Mouse (Mus musculus) hindbrain, embryonic 10.5 days (tissue): ENCODE results near the gene Gm26602. TPM values are rescaled to one million over a fixed set of nuclear protein-coding genes. Genes with fewer than 3 reads are reported as not detected.
"Not testable (repeated sequence)": the region's sequence is repeated elsewhere in the genome, so short reads cannot be mapped to it uniquely, and the experiment has no call there.

Source experiments
- DNase-seq: peaks from one replicate; pipeline ENCODE4 v3.0.0-alpha.2; 2017; ENCODE audit warnings: low spot score
- H3K27ac ChIP-seq: fragments of 300-500 bp; sonication (generic); 2 replicates; pipeline ENCODE4 v1.5.1; 2016; ENCODE audit warnings: mild to moderate bottlenecking, moderate library complexity
- H3K27me3 ChIP-seq: fragments of 300-500 bp; sonication (generic); 2 replicates; pipeline ENCODE4 v1.6.1; 2016; ENCODE audit warnings: mild to moderate bottlenecking; ENCODE audit not compliant: poor library complexity, insufficient read depth, severe bottlenecking
- H3K36me3 ChIP-seq: fragments of 300-500 bp; sonication (generic); 2 replicates; pipeline ENCODE4 v1.6.1; 2016; ENCODE audit warnings: mild to moderate bottlenecking, moderate library complexity
- H3K4me1 ChIP-seq: fragments of 300-500 bp; sonication (generic); replicated peaks from 2 replicates; pipeline ENCODE4 v1.6.1; 2016; ENCODE audit warnings: mild to moderate bottlenecking
- H3K4me3 ChIP-seq: fragments of 300-500 bp; sonication (generic); 2 replicates; pipeline ENCODE4 v1.5.1; 2016; ENCODE audit warnings: mild to moderate bottlenecking, moderate library complexity
- H3K9me3 ChIP-seq: fragments of 300-500 bp; sonication (generic); 2 replicates; pipeline ENCODE4 v1.6.1; 2016; ENCODE audit warnings: mild to moderate bottlenecking, moderate library complexity
- WGBS: fragments of 180-500 bp; shearing (Covaris S2); methylation state at CpG from one replicate; pipeline ENCODE4 v1.1.7; 2016; 5-methylcytosine and 5-hydroxymethylcytosine counted together
- polyA plus RNA-seq: library from polyadenylated mRNA; unstranded; fragments of >200 nt; fragmentation: Nextera tagmentation; extraction: Ambion mirVana; gene quantifications from 2 replicates; pipeline ENCODE4 v1.2.1, GENCODE M21; 2016

Gm26602 gene
- polyA plus RNA-seq, 1 experiment from 2014 or later, result 4.5 TPM

DNA sequence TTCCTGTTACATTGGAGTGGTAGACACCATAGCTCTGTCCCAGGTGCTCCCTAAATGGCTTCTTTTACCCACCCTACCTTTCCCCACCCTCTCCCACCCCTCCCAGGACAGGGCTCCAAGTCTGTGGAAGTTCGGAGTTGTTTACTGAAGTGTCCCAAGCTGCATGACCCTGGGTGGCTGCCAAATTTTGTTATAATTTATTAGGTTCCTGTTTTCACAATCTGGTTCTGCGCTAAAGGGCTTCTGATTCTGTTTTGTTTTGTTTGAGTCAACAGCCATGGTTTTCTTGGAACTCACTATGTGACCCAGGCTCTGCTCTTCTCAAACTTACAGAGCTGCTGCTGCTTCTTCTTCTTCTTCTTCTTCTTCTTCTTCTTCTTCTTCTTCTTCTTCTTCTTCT, 21.3 kb upstream of the Gm26602 start:
- WGBS, result 93% methylated on average over 2 of the region's 2 CpGs
- peaks cover 5% of the 10 kb centered on the region for H3K36me3 ChIP-seq
- DNase-seq, result no peak
- no peak overlapping the region for H3K27ac ChIP-seq
- no peaks in the 10 kb centered on the region for H3K9me3 ChIP-seq
- H3K4me1 ChIP-seq, result 0 out of 2 replicates have a peak, but pooled peaks cover 9% of the 10 kb centered on the region
- H3K4me3 ChIP-seq, result no peak overlapping the region
- H3K27me3 ChIP-seq, result peaks cover 45% of the 10 kb centered on the region

DNA sequence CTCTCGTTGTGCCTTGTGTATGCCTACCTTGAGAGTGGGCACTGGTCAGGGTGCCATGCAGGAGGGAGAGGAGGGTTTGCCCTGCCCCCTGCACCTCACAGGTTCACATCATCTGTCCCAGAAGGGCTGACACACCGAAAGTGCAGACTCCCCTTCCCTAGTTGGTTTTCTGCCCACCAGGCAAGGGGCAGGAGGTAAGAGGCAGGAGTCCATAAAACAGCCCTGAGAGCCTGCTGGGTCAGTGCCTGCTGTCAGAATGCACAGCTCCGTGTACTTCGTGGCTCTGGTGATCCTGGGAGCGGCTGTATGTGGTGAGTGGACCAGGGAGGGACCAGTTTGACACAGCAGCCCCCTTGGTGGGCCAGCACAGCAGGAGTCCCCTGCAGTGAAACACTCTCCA, 20.0 kb upstream of the Gm26602 start, which contains the start of gene Cfd:
Cfd (plus strand) TSS at position 184 of the 400 bp plus-strand sequence.
- H3K27ac ChIP-seq, result peak within 1 kb of the TSS; percentile 6; the same call in 1 of the 2 replicates
- no peaks in the 10 kb centered on the region for H3K9me3 ChIP-seq
- no peak for DNase-seq
- 45% methylated on average over 5 of the region's 5 CpGs for WGBS
- no peak within 1 kb of the TSS for H3K4me3 ChIP-seq
- peaks cover 49% of the 10 kb centered on the region for H3K27me3 ChIP-seq
- H3K4me1 ChIP-seq, result 0 out of 2 replicates have a peak, but pooled peaks cover 9% of the 10 kb centered on the region
- H3K36me3 ChIP-seq, result peaks cover 15% of the 10 kb centered on the region

DNA sequence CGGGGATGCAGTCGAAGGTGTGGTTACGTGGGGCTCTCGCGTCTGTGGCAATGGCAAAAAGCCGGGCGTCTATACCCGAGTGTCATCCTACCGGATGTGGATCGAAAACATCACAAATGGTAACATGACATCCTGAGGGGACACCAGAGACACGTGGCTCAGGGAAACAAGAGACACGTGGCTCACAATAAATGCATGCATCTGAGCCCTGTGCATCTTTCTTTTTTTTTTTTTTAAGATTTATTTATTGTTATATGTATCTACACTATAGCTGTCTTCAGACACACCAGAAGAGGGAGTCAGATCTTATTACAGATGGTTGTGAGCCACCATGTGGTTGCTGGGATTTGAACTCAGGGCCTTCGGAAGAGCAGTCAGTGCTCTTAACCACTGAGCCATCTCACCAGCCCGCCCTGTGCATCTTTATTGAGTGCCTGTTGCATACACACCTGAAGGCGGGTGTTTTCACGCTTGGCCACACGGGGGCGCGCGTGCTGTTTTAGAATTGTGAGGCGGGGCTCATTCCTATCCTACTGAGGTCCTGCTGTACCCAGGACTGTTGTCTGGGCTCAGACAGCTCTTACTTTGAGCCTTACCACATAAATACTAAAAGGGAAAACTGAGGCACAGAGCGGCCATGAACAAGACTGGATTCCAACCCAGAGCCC, 18.1 kb upstream of the Gm26602 start:
- peak; percentile 85 for DNase-seq
- peaks cover 65% of the 10 kb centered on the region for H3K27me3 ChIP-seq
- H3K27ac ChIP-seq, H3K9me3 ChIP-seq, H3K4me3 ChIP-seq: not testable (repeated sequence)
- peaks cover 35% of the 10 kb centered on the region for H3K36me3 ChIP-seq
- peaks cover 18% of the 10 kb centered on the region for H3K4me1 ChIP-seq
- 44% methylated on average over 22 of the region's 22 CpGs for WGBS

DNA sequence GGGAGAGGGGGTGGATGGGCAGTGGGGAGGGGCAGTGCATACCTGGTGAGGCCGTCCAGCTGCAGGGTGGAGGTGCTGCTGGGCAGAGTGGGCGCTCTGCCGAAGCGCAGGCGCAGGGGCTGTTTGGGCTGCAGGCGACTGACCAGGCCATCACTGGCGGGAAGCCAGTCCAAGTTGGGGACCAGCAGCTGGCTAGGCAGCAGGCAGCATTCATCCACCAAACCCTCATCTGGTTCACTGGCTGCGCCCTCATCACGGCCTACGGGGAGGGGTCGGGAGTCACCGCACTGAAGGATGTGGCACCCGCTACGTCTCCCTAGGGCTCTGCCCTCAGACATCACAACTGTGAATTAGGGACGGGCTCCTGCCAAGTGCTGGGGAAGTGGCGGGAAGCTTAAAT, 14.3 kb upstream of the Gm26602 start:
- Histone ChIP-seq H3K27me3 (peaks cover 79% of the 10 kb centered on the region), H3K36me3 (peaks cover 64% of the 10 kb centered on the region), H3K4me1 (peaks cover 36% of the 10 kb centered on the region), H3K9me3 (no peaks in the 10 kb centered on the region), H3K4me3 (no peak overlapping the region), H3K27ac (no peak overlapping the region)
- 95% methylated on average over 16 of the region's 16 CpGs for WGBS
- DNase-seq, result no peak

DNA sequence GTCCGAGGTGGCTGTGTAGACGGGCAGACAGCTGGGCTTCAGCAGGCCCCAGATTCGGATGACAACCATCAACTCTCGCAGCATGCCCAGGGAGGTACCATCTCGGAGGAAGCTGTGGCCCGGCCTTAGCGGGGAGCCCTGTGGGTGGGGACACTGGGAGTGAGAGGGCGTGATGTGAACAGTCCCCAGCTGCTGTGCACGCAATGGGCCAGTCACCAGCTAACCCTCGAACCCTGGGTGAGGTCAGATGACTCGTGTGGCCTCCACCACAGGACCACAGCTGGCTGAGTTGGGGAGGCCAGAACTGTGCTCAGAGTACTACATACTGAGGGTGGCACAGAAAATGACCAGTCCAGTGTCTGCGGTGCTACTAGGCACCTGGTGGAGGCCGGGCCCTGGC, 13.8 kb upstream of the Gm26602 start:
- 87% methylated on average over 13 of the region's 13 CpGs for WGBS
- no peak for DNase-seq

DNA sequence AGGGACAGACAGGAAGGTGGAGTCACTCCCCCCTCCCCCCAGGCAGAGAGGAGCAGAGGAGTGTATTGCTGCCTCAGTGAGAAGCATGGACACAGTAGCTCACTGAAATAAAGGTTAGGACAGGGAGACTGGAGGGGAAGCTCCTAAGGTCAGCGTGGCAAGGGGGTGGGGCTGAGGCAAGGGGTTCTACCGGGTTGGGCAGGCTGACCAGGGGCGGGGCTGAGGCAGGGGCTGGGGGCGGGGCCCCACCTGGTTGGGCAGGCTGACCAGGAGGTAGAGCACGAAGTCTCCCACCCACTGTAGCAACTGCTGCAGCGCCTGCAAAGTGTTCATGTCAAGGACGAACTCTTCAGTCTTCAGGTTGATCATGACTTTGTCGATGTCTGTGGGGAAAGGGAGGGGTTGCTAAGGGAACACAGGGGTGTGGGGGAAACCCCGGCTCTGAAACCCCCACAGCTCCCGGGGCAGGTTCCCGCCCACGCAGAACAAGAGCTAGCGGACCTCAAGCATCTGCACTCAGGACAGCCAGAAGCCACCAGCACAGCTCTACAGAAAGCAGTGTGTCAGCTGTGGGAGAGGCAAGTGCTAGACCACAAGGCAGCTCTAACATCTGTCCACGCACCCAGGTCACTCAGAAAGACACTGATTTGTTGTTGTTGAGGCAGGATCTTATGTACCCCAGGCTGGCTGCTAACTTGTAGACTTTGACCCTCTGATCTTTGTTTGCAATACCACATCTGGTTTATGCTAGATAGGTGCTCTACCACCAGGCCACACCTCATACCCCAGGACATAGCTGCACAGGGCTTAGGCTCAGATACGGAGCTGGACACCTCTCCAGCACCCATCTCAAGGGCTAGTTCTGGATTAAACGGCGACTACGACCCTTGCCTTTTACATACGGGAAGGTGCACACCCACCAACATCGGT, 13.1 kb upstream of the Gm26602 start:
- 52% methylated on average over 20 of the region's 20 CpGs for WGBS
- no peak overlapping the region for H3K27ac ChIP-seq
- no peak for DNase-seq
- H3K27me3 ChIP-seq, result peaks cover 76% of the 10 kb centered on the region
- peaks cover 42% of the 10 kb centered on the region for H3K4me1 ChIP-seq
- no peaks in the 10 kb centered on the region for H3K9me3 ChIP-seq
- peak overlapping the region; percentile 1; the same call in 1 of the 2 replicates for H3K4me3 ChIP-seq
- peaks cover 76% of the 10 kb centered on the region for H3K36me3 ChIP-seq

More for the DNA sequence above, 13.8 kb upstream of the Gm26602 start:
- peaks cover 74% of the 10 kb centered on the region for H3K27me3 ChIP-seq
- peaks cover 41% of the 10 kb centered on the region for H3K4me1 ChIP-seq
- peaks cover 68% of the 10 kb centered on the region for H3K36me3 ChIP-seq
- H3K9me3 ChIP-seq, result no peaks in the 10 kb centered on the region
- no peak overlapping the region for H3K4me3 ChIP-seq
- no peak overlapping the region for H3K27ac ChIP-seq

DNA sequence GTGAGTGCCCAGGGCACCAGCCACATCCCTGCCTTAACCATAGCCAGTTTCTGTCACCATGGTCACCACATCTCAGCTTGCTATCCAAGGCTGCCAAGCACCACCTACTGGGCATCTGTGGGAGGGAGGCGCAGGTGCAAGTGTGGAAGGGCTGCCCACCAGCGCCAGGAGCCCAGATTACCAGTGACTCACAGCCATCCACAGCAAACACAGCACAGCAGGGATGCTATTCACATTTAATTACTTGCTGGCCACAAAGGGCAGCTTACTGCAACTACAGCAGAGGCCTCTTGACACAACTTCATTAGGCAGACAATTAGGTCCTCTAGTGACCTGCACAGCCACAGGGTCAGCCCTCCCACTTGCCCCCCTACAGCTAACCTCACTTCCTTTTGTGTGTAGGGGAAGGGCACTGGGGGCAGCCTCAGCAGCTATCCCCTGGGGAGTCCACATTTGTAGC, 9.7 kb upstream of the Gm26602 start:
- no peak overlapping the region for H3K4me3 ChIP-seq
- H3K9me3 ChIP-seq, result peaks cover 4% of the 10 kb centered on the region; the same call in 1 of the 2 replicates
- H3K27me3 ChIP-seq, result peaks cover 76% of the 10 kb centered on the region
- peak overlapping the region; percentile 12; the same call in 1 of the 2 replicates for H3K27ac ChIP-seq
- peaks cover 90% of the 10 kb centered on the region for H3K36me3 ChIP-seq
- peak; percentile 40 for DNase-seq
- WGBS, result 15% methylated on average over 2 of the region's 2 CpGs
- H3K4me1 ChIP-seq, result peaks cover 38% of the 10 kb centered on the region

DNA sequence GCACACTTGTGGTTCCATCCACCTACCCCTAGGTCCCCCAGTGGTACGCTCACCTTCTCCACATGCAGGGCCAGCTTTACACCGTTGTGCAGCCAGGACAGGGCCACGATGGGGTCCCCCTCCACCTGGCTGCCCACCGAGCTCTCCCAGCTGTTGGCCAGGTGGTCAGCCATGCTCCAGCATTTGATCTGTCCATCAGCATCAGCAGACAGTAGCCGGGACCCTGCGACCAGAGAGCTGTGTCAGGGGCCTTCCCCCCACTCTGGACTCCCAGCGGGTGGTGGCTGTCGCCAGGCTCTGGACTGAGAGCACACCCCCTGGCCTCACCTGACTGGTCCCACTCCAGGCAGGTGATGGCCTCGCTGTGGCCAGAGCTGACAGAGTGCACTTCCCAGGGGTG, 3.9 kb upstream of the Gm26602 start:
- DNase-seq, result no peak
- H3K9me3 ChIP-seq, result peaks cover 4% of the 10 kb centered on the region; the same call in 1 of the 2 replicates
- no peak overlapping the region for H3K4me3 ChIP-seq
- H3K4me1 ChIP-seq, result peaks cover 22% of the 10 kb centered on the region
- no peak overlapping the region for H3K27ac ChIP-seq
- peaks cover 39% of the 10 kb centered on the region for H3K27me3 ChIP-seq
- WGBS, result 91% methylated on average over 9 of the region's 9 CpGs
- peaks cover 70% of the 10 kb centered on the region for H3K36me3 ChIP-seq

DNA sequence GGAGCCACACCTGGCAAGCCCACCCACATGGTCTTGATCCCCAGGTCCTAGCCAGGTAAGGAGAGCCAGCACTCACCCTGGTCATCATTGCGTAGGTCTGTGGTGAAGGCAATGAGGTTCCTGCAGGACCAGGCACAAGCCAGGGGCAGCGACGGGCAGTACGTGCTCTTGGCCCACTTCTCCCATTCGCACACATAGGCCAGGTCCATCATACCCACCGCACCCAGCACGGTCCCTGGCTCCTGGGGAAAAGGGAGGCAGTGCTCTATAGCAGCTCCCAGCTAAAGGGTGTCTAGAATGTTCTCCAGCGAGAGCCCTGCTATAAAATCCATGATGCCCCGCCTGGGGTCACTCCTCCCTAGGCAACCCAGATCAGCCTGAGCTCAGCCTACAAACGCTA, 3.2 kb upstream of the Gm26602 start:
- 95% methylated on average over 10 of the region's 10 CpGs for WGBS
- H3K4me1 ChIP-seq, result peaks cover 23% of the 10 kb centered on the region
- peaks cover 35% of the 10 kb centered on the region for H3K27me3 ChIP-seq
- H3K36me3 ChIP-seq, result peaks cover 70% of the 10 kb centered on the region
- peaks cover 4% of the 10 kb centered on the region; the same call in 1 of the 2 replicates for H3K9me3 ChIP-seq
- H3K4me3 ChIP-seq, result peak overlapping the region; percentile 21; the same call in 1 of the 2 replicates
- peak overlapping the region; percentile 56 for H3K27ac ChIP-seq
- DNase-seq, result no peak

DNA sequence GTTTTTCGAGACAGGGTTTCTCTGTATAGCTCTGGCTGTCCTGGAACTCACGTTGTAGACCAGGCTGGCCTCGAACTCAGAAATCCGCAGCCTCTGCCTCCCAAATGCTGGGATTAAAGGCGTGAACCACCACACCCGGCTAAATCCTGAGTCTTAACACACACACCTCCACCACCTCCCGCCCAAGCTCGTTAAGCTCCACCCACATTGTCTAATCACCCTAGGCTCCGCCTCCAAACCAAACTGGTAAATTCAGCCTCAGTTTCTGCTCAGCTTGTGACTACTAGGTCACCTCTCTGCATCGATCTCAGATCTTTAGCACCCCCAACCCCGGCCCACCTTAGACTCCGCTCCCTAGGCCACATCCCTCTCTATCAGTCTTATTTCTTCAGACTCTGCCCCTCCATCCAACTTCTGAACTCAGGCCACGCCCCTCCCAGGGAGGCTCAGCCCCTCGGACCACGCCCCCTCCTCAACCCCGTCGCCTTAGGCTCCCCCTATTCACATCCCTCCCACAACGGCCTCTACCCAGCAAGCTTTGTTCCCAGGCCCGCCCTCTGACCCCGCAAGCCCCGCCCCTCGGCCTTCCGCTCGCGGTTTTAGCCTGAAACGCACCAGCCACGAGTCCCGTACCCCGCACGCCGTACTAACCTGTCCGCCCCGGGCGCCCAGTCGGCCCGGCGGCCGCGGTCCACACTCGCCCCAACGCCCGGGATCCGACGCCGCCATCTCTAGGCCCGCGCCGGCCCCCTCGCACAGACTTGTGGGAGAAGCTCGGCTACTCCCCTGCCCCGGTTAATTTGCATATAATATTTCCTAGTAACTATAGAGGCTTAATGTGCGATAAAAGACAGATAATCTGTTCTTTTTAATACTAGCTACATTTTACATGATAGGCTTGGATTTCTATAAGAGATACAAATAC, 2.2 kb upstream of the Gm26602 start, which contains the start of gene Med16:
Med16 (minus strand) TSS at position 757 of the 925 bp plus-strand sequence.
- Histone ChIP-seq H3K4me3 (peak within 1 kb of the TSS; percentile 75), H3K36me3 (peaks cover 70% of the 10 kb centered on the region), H3K27me3 (peaks cover 25% of the 10 kb centered on the region), H3K27ac (peak within 1 kb of the TSS; percentile 100), H3K9me3 (peaks cover 4% of the 10 kb centered on the region; the same call in 1 of the 2 replicates), H3K4me1 (peaks cover 23% of the 10 kb centered on the region)
- 2% methylated on average over 52 of the region's 52 CpGs for WGBS
- peak; percentile 97 for DNase-seq

DNA sequence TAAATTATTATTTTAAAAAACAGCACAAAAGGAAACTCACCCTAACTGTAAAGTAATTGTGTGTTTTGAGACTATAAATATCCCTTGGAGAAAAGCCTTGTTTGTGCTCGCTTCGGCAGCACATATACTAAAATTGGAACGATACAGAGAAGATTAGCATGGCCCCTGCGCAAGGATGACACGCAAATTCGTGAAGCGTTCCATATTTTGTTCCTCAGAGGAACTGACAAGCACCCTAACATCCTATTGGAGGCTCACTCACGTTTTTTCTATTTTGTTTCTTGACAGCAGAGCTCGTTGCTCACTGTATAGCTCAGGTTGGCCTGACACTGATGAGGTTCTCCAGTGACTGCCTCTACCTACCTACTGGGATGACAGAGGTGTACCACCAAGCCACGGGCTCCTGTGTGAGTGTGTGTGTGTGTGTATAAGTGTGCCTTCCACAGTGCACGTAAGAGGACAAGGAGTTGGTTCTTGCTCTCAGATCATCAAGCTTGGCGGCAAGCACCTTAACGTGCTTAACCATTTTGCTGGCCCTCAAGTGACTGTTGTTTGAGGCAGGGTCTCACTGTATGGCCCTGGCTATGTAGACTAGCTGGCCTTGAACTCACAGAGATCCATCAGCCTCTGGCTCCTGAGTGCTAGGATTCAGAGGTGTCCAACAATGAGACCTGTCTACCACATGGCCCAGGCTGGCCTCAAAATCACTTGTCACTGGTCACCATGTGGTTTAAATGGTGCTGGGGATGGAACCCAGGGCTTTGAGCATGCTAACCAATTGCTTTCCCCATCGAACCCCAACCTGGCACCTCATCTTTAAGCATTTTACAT, 1.3 kb upstream of the Gm26602 start:
- 25% methylated on average over 14 of the region's 14 CpGs for WGBS
- Histone ChIP-seq H3K4me3 (peak overlapping the region; percentile 75), H3K27me3 (peaks cover 16% of the 10 kb centered on the region), H3K36me3 (peaks cover 64% of the 10 kb centered on the region), H3K9me3 (peaks cover 4% of the 10 kb centered on the region; the same call in 1 of the 2 replicates), H3K27ac (peak overlapping the region; percentile 100), H3K4me1 (peaks cover 28% of the 10 kb centered on the region)
- peak; percentile 46 for DNase-seq
